Mouse (Mus musculus): ENCODE measurements around the gene Dkk2.
A peak's percentile ranks its signal among the peaks of the same experiment; 100 is the strongest.
"Not testable (repeated sequence)": the region's sequence is repeated elsewhere in the genome, so short reads cannot be mapped to it uniquely, and the experiment has no call there.

The Dkk2 gene

DNA sequence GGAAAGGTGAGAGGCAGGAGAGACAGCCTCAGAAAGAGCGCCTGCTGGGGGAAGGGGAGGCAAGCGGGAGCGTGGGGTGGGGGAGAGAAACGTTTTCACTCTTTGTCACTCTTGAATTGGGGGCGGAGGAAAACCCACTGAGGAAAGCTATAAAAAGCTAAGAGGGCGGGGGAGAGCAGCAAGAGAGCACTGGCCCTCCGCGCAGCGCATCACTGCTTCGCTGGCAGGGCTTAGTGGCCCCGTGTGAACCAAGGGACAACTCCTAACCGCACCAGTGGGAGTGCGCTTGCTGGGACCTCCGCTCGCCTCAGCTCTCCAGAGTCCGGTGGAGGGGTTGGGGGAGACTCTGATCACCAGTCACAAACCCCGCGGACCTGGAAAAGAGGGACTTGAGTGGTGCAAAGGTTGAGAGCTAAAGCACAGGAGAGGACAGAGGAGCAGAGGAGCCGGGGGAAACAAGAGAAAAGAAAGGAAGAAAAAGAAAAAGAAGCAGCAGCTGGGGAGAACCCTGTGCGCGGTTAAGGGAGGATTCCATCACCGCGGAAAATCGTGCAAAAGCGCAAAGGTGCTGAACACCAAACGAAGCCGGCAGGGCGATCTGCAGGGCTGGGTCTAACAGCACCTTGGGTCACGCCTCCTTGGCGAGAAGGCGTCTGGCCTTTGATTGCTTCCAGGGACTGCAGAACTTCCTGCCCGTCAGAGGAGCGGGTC, at the start of gene Dkk2:
Gene Dkk2, plus strand, starts transcription at position 181 of the 711 bp plus-strand sequence.
- DNase-seq (ENCODE audit: low read depth, low spot score), result peak; percentile 49

DNA sequence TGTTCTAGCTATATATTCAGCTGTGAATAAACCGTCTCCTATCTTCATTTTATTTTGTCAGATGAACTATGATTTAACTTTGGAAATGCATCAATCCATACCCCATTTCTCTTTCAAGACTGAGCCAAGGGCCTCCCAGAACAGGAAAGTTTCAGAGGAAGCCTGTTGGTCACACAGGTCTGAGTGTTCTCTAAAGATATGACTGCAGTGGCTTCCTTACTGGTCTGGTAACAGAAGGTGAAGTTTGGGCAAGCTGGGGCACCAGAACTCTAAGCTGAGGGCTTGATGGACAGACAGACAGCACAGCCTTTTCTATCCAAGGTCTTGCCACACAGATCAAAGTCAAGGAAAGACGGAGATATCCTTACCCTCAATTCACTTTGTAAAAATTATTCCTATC, 48.4 kb upstream of the Dkk2 start:
- no peak for DNase-seq (ENCODE audit: low read depth, low spot score)

DNA sequence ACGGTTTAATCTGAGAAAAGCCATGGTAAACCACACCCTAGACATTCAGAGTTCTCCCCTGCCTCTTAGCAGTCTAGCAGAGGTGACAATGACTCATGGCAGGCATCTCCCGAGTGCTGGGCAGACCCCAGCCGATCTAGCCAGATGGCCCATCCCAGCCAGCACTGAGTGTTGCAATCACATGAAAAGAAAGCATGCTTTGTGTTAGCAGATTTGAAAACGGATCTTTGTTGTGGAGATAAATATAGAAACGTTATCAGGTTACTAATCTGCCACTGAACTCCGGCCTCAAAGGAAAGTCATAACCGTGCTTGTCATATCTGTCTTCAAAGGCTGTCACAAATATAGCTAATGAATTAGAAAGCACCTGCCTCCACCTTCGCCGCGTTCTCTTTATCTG, 47.4 kb upstream of the Dkk2 start:
- no peak for DNase-seq (ENCODE audit: low read depth, low spot score)

GRCm38 (mm10) chr3:132040066-132040465, 45.0 kb upstream of the Dkk2 start:
- no peak for DNase-seq (ENCODE audit: low read depth, low spot score)

DNA sequence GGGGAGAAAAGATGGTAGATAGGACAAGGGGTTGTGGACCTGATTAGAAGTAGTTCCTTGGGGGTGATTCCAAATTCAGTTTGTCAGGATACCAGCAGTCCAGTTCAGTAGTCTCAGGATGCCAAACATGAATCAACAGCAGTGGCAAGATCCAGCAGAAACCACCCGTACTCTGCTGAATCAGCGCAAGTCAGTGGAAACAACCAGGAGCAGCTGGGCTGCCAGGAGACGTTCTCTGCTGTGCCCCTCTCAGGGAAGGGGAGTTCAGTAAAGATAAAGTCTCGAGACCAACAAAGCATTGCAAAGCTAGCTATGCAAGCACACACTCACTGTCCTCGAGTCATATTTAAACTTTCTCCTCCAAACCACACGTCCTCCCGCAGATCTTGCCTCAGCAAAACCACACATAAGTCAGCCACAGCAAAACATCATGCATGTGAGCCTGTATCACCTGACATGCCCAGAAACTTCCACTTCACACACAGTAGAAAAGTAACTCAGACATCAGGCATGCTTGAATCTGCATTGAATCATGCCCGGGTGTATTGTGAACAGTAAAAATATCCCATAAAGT, 34.1 kb upstream of the Dkk2 start:
- no peak for DNase-seq (ENCODE audit: low read depth, low spot score)

GRCm38 (mm10) chr3:132062816-132063215, 22.3 kb upstream of the Dkk2 start:
- DNase-seq (ENCODE audit: low read depth, low spot score), result not testable (repeated sequence)

DNA sequence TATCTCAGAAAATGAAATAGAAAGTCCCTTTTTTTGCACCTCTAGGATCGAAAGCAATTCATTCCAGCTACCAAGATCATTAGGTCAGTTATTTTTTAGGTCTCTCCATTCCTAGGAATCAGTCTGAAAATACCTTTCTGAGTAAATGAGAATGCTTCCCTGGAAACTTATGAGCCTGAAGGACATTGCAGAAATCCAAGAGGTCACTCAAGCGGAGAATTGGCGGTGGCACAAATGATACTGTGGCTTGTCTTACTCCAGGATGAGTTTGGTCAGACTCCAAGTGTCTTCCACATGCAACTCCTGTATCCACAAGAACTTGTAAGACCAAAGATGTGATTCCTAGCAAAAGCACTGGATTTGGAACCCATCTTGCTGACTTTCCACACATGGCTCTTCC, 21.7 kb upstream of the Dkk2 start:
- no peak for DNase-seq (ENCODE audit: low read depth, low spot score)

- no peak for DNase-seq (ENCODE audit: low read depth, low spot score)
These were observed 21.1 kb upstream of the Dkk2 start for GRCm38 (mm10) chr3:132063966-132064365.

DNA sequence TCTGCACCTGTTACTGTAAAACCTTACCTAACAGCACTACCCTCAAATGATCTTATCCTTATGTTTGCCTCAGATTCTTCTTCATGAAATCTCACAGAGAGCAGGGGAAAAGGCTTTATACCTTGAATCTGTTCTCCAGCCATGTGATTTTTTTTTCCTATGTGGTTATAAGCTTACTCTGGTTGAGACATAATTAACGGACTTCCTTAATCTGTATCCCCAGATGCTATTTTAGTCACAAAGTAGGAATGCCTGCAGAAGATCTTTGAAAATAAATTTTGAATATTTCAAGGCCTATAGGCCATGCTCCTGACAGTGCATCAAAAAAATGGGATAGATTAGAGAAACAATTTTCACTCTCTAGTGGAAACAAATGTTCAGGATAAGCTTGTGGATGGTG, 20.2 kb upstream of the Dkk2 start:
- DNase-seq (ENCODE audit: low read depth, low spot score), result no peak

GRCm38 (mm10) chr3:132070949-132071348, 14.1 kb upstream of the Dkk2 start:
- no peak for DNase-seq (ENCODE audit: low read depth, low spot score)

GRCm38 (mm10) chr3:132084018-132084417, 1.1 kb upstream of the Dkk2 start:
- peak; percentile 71 for DNase-seq (ENCODE audit: low read depth, low spot score)

DNA sequence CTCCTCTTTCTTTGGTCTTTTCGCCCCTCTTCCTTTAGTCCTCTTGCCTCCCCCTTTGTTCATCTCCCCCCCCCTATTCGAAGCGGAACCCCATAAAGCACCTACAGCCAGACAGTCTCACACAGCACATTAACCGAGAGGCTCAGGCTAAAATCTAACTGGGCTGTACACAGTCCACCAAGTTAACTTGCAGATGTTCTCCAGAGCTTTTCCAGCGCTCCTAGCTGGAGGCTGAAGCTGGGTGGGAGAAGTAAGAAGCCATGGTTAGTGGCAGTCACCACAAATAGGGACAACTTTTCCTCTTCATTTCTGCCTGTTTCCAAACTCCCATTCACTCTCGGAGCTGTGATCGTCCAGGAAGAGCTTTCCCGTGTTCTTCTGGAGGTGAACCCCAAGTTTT, 412 bp upstream of the Dkk2 start:
- DNase-seq (ENCODE audit: low read depth, low spot score), result no peak

DNA sequence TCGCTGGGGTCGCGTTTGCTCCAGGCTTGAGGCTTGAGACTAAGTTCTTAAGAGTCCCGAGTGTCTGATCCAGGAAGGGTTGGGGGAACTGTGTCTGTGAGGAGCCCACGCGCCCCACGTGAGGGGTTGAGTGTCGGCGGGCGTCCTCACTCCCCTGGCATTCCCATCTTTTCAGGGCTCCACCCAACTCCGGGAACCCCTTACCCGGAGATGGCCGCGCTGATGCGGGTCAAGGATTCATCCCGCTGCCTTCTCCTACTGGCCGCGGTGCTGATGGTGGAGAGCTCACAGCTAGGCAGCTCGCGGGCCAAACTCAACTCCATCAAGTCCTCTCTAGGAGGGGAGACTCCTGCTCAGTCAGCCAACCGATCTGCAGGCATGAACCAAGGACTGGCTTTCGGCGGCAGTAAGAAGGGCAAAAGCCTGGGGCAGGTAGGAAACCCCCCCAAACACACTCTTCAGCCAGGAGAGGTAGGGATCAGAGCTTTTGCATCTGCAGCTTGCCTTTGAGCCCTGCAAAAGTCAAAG, 795 bp downstream of the Dkk2 start:
- peak; percentile 41 for DNase-seq (ENCODE audit: low read depth, low spot score)

DNA sequence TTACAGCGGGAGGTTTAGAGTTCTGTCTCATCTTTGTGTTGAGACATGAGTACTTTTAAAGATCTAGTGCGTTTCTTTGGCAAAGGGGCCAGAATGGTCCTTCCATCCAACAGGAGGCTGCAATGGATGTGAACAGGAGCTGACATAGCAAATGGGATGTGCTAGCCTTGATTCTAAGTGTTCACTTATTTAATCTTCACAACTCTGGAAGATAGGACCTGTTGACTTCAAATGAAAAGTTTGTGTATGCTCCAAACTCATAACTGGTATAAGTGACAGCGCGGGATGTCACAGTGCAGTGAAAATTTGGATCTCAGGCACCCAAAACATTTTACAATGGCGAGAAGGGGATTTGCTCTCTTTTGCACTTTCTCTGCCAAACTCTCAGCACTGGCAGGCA, 1.4 kb downstream of the Dkk2 start:
- DNase-seq (ENCODE audit: low read depth, low spot score), result no peak

GRCm38 (mm10) chr3:132087011-132087486, 2.0 kb downstream of the Dkk2 start:
- DNase-seq (ENCODE audit: low read depth, low spot score), result peak; percentile 61

- DNase-seq (ENCODE audit: low read depth, low spot score), result no peak
These were observed 7.9 kb downstream of the Dkk2 start for GRCm38 (mm10) chr3:132092983-132093382.

- no peak for DNase-seq (ENCODE audit: low read depth, low spot score)
These were observed 11.2 kb downstream of the Dkk2 start for GRCm38 (mm10) chr3:132096296-132096695.

- DNase-seq (ENCODE audit: low read depth, low spot score), result no peak
These were observed 15.7 kb downstream of the Dkk2 start for GRCm38 (mm10) chr3:132100746-132101145.

- peak; percentile 22 for DNase-seq (ENCODE audit: low read depth, low spot score)
These were observed 17.9 kb downstream of the Dkk2 start for GRCm38 (mm10) chr3:132103020-132103419.

GRCm38 (mm10) chr3:132103454-132103853, 18.4 kb downstream of the Dkk2 start:
- no peak for DNase-seq (ENCODE audit: low read depth, low spot score)

DNA sequence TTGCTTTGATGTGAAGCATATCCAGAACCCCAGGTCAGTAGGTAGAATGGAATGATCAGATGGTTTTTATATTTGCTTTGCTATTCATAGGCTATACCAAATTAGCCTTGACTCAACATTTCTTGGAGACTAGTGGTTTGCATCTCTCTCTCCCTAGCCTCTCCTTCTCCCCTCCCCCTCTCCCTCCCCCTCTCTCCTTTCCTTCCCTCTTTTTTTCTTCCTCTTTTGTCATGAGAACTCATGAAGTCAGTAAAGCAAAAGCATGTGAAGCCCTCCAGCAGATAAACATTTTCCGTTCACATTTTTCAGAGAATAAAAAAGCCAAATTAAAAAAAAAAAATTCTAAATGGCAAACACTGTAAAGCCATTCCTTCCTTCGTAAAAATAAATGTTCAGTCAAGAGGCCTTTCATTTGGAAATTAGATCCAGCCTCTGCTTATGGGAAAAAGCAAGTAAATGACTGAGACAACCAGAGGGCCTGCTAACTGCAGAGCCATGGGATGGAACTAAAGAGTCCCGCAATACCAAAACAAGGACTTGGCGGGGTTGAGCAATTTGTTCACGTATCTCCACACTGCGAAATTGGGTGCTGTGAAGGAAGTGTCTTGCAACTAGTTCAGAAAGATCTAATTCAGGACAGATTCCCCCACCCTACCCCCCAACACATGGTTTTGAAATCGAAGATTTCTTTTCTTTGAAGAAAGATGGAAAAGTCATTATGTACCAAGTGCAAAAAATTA, 30.9 kb downstream of the Dkk2 start:
- DNase-seq (ENCODE audit: low read depth, low spot score), result no peak

DNA sequence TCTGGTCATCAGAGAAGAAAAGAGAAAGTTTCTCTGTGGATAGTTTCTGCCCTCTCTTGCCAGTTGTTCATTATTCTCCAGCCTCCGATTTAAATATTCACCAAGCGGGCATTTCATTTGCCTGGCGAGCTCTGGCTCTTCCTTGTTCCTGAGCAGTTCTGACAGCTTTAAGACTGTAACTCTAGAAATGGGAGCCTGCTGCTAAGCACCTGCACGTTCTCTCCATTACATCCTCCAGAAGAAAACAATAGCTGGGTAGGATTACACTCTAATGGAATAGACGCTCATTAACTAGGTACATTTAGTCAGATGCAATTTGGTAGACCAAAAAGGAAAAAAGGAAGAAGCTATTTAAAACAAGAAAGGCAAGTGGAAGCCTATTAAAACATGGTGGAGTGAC, 36.3 kb downstream of the Dkk2 start:
- no peak for DNase-seq (ENCODE audit: low read depth, low spot score)

All from mesoderm, embryonic 11.5 days (tissue).